Mouse (Mus musculus): ENCODE measurements at regions not wholly inside any gene's neighbourhood (a gene's known extent, or its start where the extent isn't known, plus 50 kb on each side); places are given as distances from the start of the nearest gene placed in this dataset.
A peak's percentile ranks its signal among the peaks of the same experiment; 100 is the strongest.

DNA sequence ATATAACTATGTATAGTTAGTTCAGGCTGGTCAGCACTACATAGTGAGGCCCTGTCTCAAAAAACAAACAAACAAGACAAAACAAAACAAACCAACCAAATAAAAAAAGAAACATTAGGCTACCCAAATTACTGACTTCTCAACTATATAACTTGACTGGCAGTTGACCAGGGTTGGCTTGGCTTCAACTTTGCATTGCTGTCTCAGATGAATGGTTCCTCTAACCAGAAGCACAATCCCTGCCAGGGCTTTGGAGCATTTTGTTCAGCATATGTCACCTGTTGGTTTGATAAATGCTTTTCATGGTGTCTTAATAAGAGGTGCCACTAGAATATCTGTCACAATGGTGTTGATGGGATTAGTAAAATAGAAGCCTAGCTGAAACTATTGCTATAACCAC is 217.1 kb upstream of the Eci2 start:
- no peak overlapping the region for H3K4me3 ChIP-seq (ENCODE audit: insufficient read depth, low read depth, low read length)
- no peaks in the 10 kb centered on the region for H3K4me1 ChIP-seq (ENCODE audit: control insufficient read depth, insufficient read depth, low read length)
- H3K27ac ChIP-seq (ENCODE audit: insufficient read depth, low read depth, low read length), result no peak overlapping the region
- H3K27me3 ChIP-seq (replicated peaks; ENCODE audit: control insufficient read depth, insufficient read depth, low read length), result no peaks in the 10 kb centered on the region
- no peaks in the 10 kb centered on the region for H3K36me3 ChIP-seq (ENCODE audit: control insufficient read depth, insufficient read depth, low read length)
- TF ChIP-seq CTCF (conservative IDR thresholded peaks at IDR 0.05; ENCODE audit: insufficient read depth, insufficient read length, low read depth, low read length), result no peak
- TF ChIP-seq POLR2A (IDR thresholded peaks at IDR 0.05; ENCODE audit: low read depth, low read length), result no peak
- peak; percentile 9 for DNase-seq

- Histone ChIP-seq H3K36me3 (ENCODE audit: control insufficient read depth, insufficient read depth, low read length) (no peaks in the 10 kb centered on the region), H3K4me3 (ENCODE audit: insufficient read depth, low read depth, low read length) (no peak overlapping the region), H3K27me3 (replicated peaks; ENCODE audit: control insufficient read depth, insufficient read depth, low read length) (no peaks in the 10 kb centered on the region), H3K27ac (ENCODE audit: insufficient read depth, low read depth, low read length) (no peak overlapping the region), H3K4me1 (ENCODE audit: control insufficient read depth, insufficient read depth, low read length) (no peaks in the 10 kb centered on the region)
- TF ChIP-seq POLR2A (IDR thresholded peaks at IDR 0.05; ENCODE audit: low read depth, low read length) (no peak), CTCF (conservative IDR thresholded peaks at IDR 0.05; ENCODE audit: insufficient read depth, insufficient read length, low read depth, low read length) (no peak)
- WGBS, result 63% methylated on average over 2 of the region's 2 CpGs
- DNase-seq, result peak; percentile 3
Observed at GRCm38 (mm10) chr13:35257386-35257785, 230.5 kb upstream of the Eci2 start.

GRCm38 (mm10) chr13:35258720-35259119 is 231.8 kb upstream of the Eci2 start:
- Histone ChIP-seq H3K27me3 (replicated peaks; ENCODE audit: control insufficient read depth, insufficient read depth, low read length) (no peaks in the 10 kb centered on the region), H3K4me3 (ENCODE audit: insufficient read depth, low read depth, low read length) (no peak overlapping the region), H3K36me3 (ENCODE audit: control insufficient read depth, insufficient read depth, low read length) (no peaks in the 10 kb centered on the region), H3K4me1 (ENCODE audit: control insufficient read depth, insufficient read depth, low read length) (no peaks in the 10 kb centered on the region), H3K27ac (ENCODE audit: insufficient read depth, low read depth, low read length) (no peak overlapping the region)
- no peak for TF ChIP-seq POLR2A (IDR thresholded peaks at IDR 0.05; ENCODE audit: low read depth, low read length)
- TF ChIP-seq CTCF (conservative IDR thresholded peaks at IDR 0.05; ENCODE audit: insufficient read depth, insufficient read length, low read depth, low read length), result no peak
- DNase-seq, result no peak
- WGBS, result 98% methylated on average over 1 of the region's 1 CpGs

GRCm38 (mm10) chr13:35283959-35284358 is 257.1 kb upstream of the Eci2 start:
- no peaks in the 10 kb centered on the region for H3K36me3 ChIP-seq (ENCODE audit: control insufficient read depth, insufficient read depth, low read length)
- WGBS, result 27% methylated on average over 1 of the region's 1 CpGs
- TF ChIP-seq POLR2A (IDR thresholded peaks at IDR 0.05; ENCODE audit: low read depth, low read length) (no peak), CTCF (conservative IDR thresholded peaks at IDR 0.05; ENCODE audit: insufficient read depth, insufficient read length, low read depth, low read length) (no peak)
- no peaks in the 10 kb centered on the region for H3K4me1 ChIP-seq (ENCODE audit: control insufficient read depth, insufficient read depth, low read length)
- no peaks in the 10 kb centered on the region for H3K27me3 ChIP-seq (replicated peaks; ENCODE audit: control insufficient read depth, insufficient read depth, low read length)
- DNase-seq, result no peak
- no peak overlapping the region for H3K27ac ChIP-seq (ENCODE audit: insufficient read depth, low read depth, low read length)
- no peak overlapping the region for H3K4me3 ChIP-seq (ENCODE audit: insufficient read depth, low read depth, low read length)

DNA sequence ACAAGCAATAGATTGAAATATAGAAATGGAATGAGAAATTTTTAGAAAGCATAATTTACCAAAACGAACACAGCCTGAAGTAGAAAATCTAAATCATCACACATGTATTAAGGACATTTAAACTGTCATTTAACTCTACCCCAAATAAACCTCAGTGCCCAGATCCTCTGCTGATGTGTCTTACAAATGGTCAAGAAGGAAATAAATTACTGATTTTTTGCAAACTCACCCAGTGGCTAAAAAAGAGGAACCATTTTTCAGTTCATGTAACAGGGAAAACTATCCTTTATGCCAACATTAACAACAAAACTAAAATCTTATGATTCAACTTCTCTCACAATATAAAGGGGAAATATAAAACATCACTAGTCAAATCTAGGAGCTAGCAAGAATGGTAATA is 275.2 kb upstream of the Eci2 start:
- H3K36me3 ChIP-seq (ENCODE audit: control insufficient read depth, insufficient read depth, low read length), result no peaks in the 10 kb centered on the region
- no peak for TF ChIP-seq POLR2A (IDR thresholded peaks at IDR 0.05; ENCODE audit: low read depth, low read length)
- TF ChIP-seq CTCF (conservative IDR thresholded peaks at IDR 0.05; ENCODE audit: insufficient read depth, insufficient read length, low read depth, low read length), result no peak
- H3K27me3 ChIP-seq (replicated peaks; ENCODE audit: control insufficient read depth, insufficient read depth, low read length), result no peaks in the 10 kb centered on the region
- H3K4me3 ChIP-seq (ENCODE audit: insufficient read depth, low read depth, low read length), result no peak overlapping the region
- no peaks in the 10 kb centered on the region for H3K4me1 ChIP-seq (ENCODE audit: control insufficient read depth, insufficient read depth, low read length)
- no peak for DNase-seq
- no peak overlapping the region for H3K27ac ChIP-seq (ENCODE audit: insufficient read depth, low read depth, low read length)
- WGBS, result 66% methylated on average over 1 of the region's 1 CpGs

- 98% methylated on average over 1 of the region's 1 CpGs for WGBS
- no peak for DNase-seq
Observed at GRCm38 (mm10) chr13:35316772-35317171, 289.9 kb upstream of the Eci2 start.

GRCm38 (mm10) chr13:35326682-35327242 is 299.9 kb upstream of the Eci2 start:
- no peak for DNase-seq
- TF ChIP-seq CTCF (conservative IDR thresholded peaks at IDR 0.05; ENCODE audit: insufficient read depth, insufficient read length, low read depth, low read length) (no peak), POLR2A (IDR thresholded peaks at IDR 0.05; ENCODE audit: low read depth, low read length) (no peak)
- Histone ChIP-seq H3K4me3 (ENCODE audit: insufficient read depth, low read depth, low read length) (no peak overlapping the region), H3K27ac (ENCODE audit: insufficient read depth, low read depth, low read length) (no peak overlapping the region), H3K4me1 (ENCODE audit: control insufficient read depth, insufficient read depth, low read length) (no peaks in the 10 kb centered on the region), H3K27me3 (replicated peaks; ENCODE audit: control insufficient read depth, insufficient read depth, low read length) (no peaks in the 10 kb centered on the region), H3K36me3 (ENCODE audit: control insufficient read depth, insufficient read depth, low read length) (no peaks in the 10 kb centered on the region)
- 49% methylated on average over 10 of the region's 10 CpGs for WGBS

More at GRCm38 (mm10) chr13:35316772-35317171, 289.9 kb upstream of the Eci2 start:
- Histone ChIP-seq H3K4me1 (ENCODE audit: control insufficient read depth, insufficient read depth, low read length) (no peaks in the 10 kb centered on the region), H3K4me3 (ENCODE audit: insufficient read depth, low read depth, low read length) (no peak overlapping the region), H3K36me3 (ENCODE audit: control insufficient read depth, insufficient read depth, low read length) (no peaks in the 10 kb centered on the region), H3K27ac (ENCODE audit: insufficient read depth, low read depth, low read length) (no peak overlapping the region), H3K27me3 (replicated peaks; ENCODE audit: control insufficient read depth, insufficient read depth, low read length) (no peaks in the 10 kb centered on the region)
- no peak for TF ChIP-seq CTCF (conservative IDR thresholded peaks at IDR 0.05; ENCODE audit: insufficient read depth, insufficient read length, low read depth, low read length)
- no peak for TF ChIP-seq POLR2A (IDR thresholded peaks at IDR 0.05; ENCODE audit: low read depth, low read length)
